Mouse (Mus musculus) cerebellum, postnatal 14 days (tissue): ENCODE results near the gene H2-M10.4.
"Not testable (repeated sequence)": the region's sequence is repeated elsewhere in the genome, so short reads cannot be mapped to it uniquely, and the experiment has no call there.

ENCODE experiments used
- DNase-seq, 2 experiments: peaks; one replicate each; pipeline ENCODE4 v3.0.0; 2021; ENCODE audit warnings: mixed read lengths in 2 of 2

The H2-M10.4 gene

DNA sequence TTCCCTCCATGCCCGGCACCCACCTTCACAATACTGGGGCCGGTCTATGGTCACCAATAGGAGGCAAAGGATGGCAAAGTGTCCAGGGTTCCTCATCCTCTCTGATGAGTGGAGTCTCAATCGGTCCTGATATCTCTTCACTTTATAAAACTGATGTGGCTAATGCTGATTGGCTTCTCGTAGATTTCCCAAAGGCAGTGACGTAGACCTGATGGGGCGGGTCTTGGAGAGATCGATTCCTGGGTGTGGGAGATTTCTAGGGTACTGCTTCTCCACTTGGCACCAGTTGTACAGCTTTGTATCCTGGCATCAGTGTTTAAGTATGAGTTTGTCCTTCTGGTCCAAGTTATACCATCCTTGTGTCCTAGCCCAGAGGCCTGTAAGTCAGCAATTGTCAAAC lies at the start of gene H2-M10.4:
TSS of gene H2-M10.4 (minus strand) at position 101 of the 400 bp plus-strand sequence.
- no peak for DNase-seq

GRCm38 (mm10) chr17:36503910-36504309 lies 41.8 kb upstream of the H2-M10.4 start:
- no peak for DNase-seq

- DNase-seq, result no peak
Observed at GRCm38 (mm10) chr17:36500435-36500834, 38.3 kb upstream of the H2-M10.4 start.

DNA sequence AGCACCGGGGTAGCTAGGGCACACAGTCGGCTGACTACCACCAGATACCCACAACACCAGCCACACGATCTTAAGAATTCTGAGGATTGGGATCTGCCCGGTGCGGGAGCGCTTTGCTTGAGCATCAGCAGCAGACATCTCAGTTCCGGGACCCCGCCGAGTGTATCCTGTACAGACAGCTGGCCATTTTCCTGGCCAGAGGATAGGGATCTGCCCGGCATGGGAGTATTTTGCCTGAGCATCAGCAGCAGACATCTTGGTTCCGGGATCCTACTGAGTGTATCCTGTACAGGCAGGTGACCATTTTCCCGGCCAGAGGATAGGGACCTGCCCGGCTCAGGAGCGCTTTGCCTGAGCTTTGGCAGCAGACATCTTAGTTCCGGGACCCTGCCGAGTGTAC lies 26.0 kb upstream of the H2-M10.4 start:
- DNase-seq, result not testable (repeated sequence)

DNA sequence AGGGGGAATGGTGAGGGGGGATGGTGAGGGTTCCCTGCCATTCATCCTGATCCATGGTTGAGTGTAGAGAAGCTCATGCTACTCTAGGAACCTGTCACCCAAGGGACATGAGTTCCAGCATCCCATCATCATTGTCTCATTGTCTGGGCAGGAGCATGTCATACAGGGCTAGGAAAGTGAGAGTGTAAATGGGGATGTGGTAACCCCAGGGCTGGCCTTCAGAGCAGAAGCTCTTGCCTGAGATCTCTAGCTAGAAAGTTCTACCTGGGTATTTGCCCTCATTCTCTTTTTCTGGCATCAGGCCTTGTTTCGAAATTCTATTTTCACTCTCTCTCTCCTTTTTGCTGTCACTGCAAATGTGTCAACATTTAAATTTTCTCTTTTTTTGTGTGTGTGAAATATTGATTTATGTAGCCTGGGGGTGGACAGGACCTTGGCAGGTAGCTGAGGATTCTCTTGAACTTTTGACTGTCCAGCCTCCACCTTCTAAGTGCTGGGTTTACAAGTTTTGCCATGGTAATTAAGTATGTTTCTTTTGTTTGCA lies 24.6 kb upstream of the H2-M10.4 start:
- DNase-seq, result no peak

GRCm38 (mm10) chr17:36483865-36484264 lies 21.7 kb upstream of the H2-M10.4 start:
- no peak for DNase-seq

- no peak for DNase-seq
Observed at GRCm38 (mm10) chr17:36456260-36456659, 5.9 kb downstream of the H2-M10.4 start.

DNA sequence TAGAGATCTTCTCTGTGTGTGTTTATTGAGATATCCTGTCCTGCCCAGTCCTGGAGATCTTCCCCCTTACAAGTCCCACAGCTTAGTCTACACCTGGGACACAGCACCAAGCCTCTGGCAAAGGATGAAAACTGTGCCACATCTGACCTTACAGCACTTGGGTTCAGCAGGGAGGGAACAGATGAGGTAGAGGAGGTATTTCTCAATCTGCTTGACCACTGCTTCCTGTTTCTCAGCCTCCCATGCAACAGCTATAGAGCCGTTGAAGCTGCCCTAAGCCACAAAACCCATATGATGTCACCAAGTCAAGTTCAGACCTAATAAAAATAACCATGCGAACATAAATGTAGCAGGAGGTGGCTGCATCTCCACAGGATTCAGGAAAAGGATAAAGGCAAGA lies 30.7 kb downstream of the H2-M10.4 start:
- DNase-seq, result no peak

DNA sequence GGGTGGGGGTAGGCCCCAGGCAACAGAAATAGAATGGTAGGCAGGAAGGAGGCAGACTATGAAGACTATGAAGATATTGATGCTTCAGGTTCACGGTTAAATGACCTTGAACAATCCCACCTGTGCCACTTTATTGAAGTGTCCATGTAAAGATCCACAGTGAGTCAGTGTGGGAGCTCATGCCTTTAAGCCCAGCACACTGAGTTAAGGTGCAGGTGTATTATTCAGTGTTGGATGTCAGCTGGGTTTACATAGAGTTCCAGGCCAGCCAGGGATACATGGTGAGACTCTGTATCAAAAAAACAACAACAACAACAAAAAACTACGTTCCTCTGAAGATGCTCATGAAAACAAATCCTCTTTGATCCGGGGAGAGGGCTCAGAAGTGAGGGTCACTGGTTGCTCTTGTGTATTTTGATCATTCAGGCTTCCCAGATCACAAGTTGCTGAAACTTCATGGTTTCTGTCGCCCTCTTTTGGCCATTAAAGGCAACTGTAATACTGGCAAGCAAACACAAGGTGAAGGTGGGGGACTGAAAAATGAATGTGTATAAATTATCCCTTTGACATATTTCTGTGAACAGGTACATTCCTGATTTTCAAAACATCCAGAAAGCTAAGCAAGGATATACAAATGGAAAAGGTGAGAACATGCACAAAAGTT lies 43.9 kb downstream of the H2-M10.4 start:
- peak; percentile 52 to 61 for DNase-seq

GRCm38 (mm10) chr17:36417416-36417815 lies 44.7 kb downstream of the H2-M10.4 start:
- DNase-seq, result no peak

GRCm38 (mm10) chr17:36415407-36415806 lies 46.7 kb downstream of the H2-M10.4 start:
- no peak for DNase-seq

GRCm38 (mm10) chr17:36414361-36414760 lies 47.8 kb downstream of the H2-M10.4 start:
- DNase-seq, result no peak
